ENCODE assay signal across 35 mouse cellular contexts in the genomic region with DNA sequence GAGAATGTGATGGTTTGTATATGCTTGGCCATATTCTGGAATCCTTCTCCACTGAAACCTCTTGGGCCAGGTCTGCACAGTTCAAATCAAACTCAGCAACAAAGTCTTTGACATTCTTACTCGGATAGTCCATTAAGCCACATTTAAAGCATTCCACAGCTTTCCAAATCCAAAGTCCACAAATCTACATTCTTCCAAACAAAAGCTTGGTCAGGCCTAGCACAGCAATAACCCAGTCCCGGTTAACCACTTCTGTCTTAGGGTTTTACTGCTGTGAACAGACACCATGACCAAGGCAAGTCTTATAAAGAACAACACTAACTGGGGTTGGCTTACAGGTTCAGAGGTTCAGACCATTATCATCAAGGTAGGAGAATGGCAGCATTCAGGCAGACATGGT. TPM values are rescaled to one million over a fixed set of nuclear protein-coding genes. Genes with fewer than 3 reads are reported as not detected.
"Had no signal": no experiment of that assay in that cellular context is flagged by ENCODE, and none has a peak within 500 bp of the region (broad histone marks: within the 10 kb centered on the region; RNA-seq: fewer than 3 reads in every experiment).

No protein-coding gene starts in this region.

- H3K4me3 ChIP-seq: limb, embryonic 10.5 days; limb, embryonic 12.5 days; limb, embryonic 13.5 days; limb, embryonic 15.5 days; liver, embryonic 12.5 days; liver, embryonic 13.5 days; liver, embryonic 15.5 days; lung, embryonic 15.5 days; megakaryocyte, embryonic 14.5 days; midbrain, embryonic 10.5 days; midbrain, embryonic 12.5 days; midbrain, embryonic 13.5 days; midbrain, embryonic 15.5 days; myocyte; neural tube, embryonic 12.5 days had no signal

- H3K4me2 ChIP-seq: limb, embryonic 12.5 days; limb, embryonic 13.5 days; limb, embryonic 15.5 days; liver, embryonic 11.5 days; liver, embryonic 12.5 days; liver, embryonic 13.5 days; liver, embryonic 15.5 days; lung, embryonic 14.5 days; lung, embryonic 15.5 days; midbrain, embryonic 12.5 days; midbrain, embryonic 13.5 days; midbrain, embryonic 15.5 days; neural tube, embryonic 12.5 days had no signal

- DNase-seq: left cerebral cortex, postnatal 4 days; liver; liver, embryonic 13.5 days; liver, postnatal 0 days; lung, adult 18-20 months; lung, adult 2 months; lung, embryonic 14.5 days; lung, postnatal 10 days; lung, postnatal 14 days; lung, postnatal 36 days; lung, postnatal 4 days had no signal

- H3K4me1 ChIP-seq: limb, embryonic 10.5 days; limb, embryonic 13.5 days; limb, embryonic 15.5 days; midbrain, embryonic 10.5 days; midbrain, embryonic 12.5 days; neural tube, embryonic 12.5 days had no signal

- H3K36me3 ChIP-seq: limb, embryonic 10.5 days; limb, embryonic 12.5 days; limb, embryonic 13.5 days; limb, embryonic 15.5 days; liver, embryonic 12.5 days; lung, embryonic 15.5 days; midbrain, embryonic 10.5 days; midbrain, embryonic 12.5 days; midbrain, embryonic 13.5 days; midbrain, embryonic 15.5 days; neural tube, embryonic 12.5 days had no signal

- H3K9me3 ChIP-seq: limb, embryonic 10.5 days; limb, embryonic 12.5 days; limb, embryonic 13.5 days; limb, embryonic 15.5 days; liver, embryonic 12.5 days; liver, embryonic 13.5 days; liver, embryonic 15.5 days; lung, embryonic 15.5 days; megakaryocyte, embryonic 14.5 days; midbrain, embryonic 10.5 days; midbrain, embryonic 12.5 days; midbrain, embryonic 13.5 days; midbrain, embryonic 15.5 days; neural tube, embryonic 12.5 days had no signal

- H3K9ac ChIP-seq: limb, embryonic 12.5 days; limb, embryonic 13.5 days; limb, embryonic 15.5 days; liver, embryonic 12.5 days; liver, embryonic 13.5 days; liver, embryonic 14.5 days; liver, embryonic 15.5 days; liver, postnatal 0 days; lung, embryonic 14.5 days; lung, embryonic 15.5 days; midbrain, embryonic 12.5 days; midbrain, embryonic 13.5 days; midbrain, embryonic 15.5 days; neural tube, embryonic 12.5 days had no signal

- H3K27me3 ChIP-seq: limb, embryonic 13.5 days; limb, embryonic 15.5 days; liver, embryonic 13.5 days; liver, embryonic 15.5 days; lung, embryonic 15.5 days; midbrain, embryonic 12.5 days; midbrain, embryonic 13.5 days; midbrain, embryonic 15.5 days; neural tube, embryonic 12.5 days had no signal

- H3K27ac ChIP-seq: limb, embryonic 10.5 days; limb, embryonic 12.5 days; limb, embryonic 13.5 days; limb, embryonic 15.5 days; liver, embryonic 12.5 days; liver, embryonic 13.5 days; liver, embryonic 14.5 days; liver, embryonic 15.5 days; lung, embryonic 15.5 days; macrophage; midbrain, embryonic 10.5 days; midbrain, embryonic 12.5 days; midbrain, embryonic 13.5 days; midbrain, embryonic 15.5 days; neural tube, embryonic 12.5 days had no signal

- ATAC-seq: liver, embryonic 12.5 days; liver, postnatal 0 days; lung, postnatal 0 days; midbrain, embryonic 13.5 days; midbrain, embryonic 15.5 days; midbrain, embryonic 16.5 days had no signal

RNA-seq across cellular contexts. Expression of gene 9130230L23Rik, which starts 35.7 kb away (rescaled TPM):
- polyA plus RNA-seq: limb, embryonic 11.5 days; limb, embryonic 12.5 days; limb, embryonic 13.5 days; limb, embryonic 14.5 days; liver, adult 2 months; liver, embryonic 11.5 days; liver, embryonic 13.5 days; liver, postnatal 0 days; macrophage; midbrain, embryonic 10.5 days; midbrain, embryonic 12.5 days; midbrain, embryonic 15.5 days; midbrain, embryonic 16.5 days; midbrain, postnatal 0 days; neural tube, embryonic 11.5 days had no signal
